Mouse (Mus musculus) cerebellum, adult 2 months (tissue): ENCODE data around the gene Pifo.

Experiments used
- CTCF ChIP-seq: fragments of 200-500 bp; IDR thresholded peaks from 2 replicates; pipeline ENCODE4 v1.5.1; 2011; ENCODE audit warnings: low read depth, mild to moderate bottlenecking, control low read depth, low read length, moderate library complexity, borderline replicate concordance; ENCODE audit not compliant: insufficient read depth
- POLR2A ChIP-seq: fragments of 200-500 bp; IDR thresholded peaks from 2 replicates; pipeline ENCODE4 v1.6.1; 2011; ENCODE audit warnings: low read length, control low read depth, borderline replicate concordance; ENCODE audit not compliant: insufficient read depth

GRCm38 (mm10) chr3:105958204-105958603, 56.2 kb downstream of the Pifo start:
- no peak for TF ChIP-seq POLR2A
- no peak for TF ChIP-seq CTCF
